Mouse (Mus musculus) G1E (cell line): ENCODE measurements at regions not wholly inside any gene's neighbourhood (a gene's known extent, or its start where the extent isn't known, plus 50 kb on each side); places are given as distances from the start of the nearest gene placed in this dataset.

Source experiments
- ATAC-seq: 2 replicates; pipeline ENCODE4 v1.8.0; 2016; ENCODE audit warnings: mild to moderate bottlenecking; ENCODE audit not compliant: insufficient number of reproducible peaks, poor library complexity, low FRiP score, severe bottlenecking; ENCODE audit errors: extremely low read depth
- DNase-seq: peaks from one replicate; pipeline ENCODE4 v3.0.0; 2012; ENCODE audit warnings: low spot score
- H3K27me3 ChIP-seq: 2 replicates; pipeline ENCODE4 v1.6.1; 2012; ENCODE audit warnings: mild to moderate bottlenecking, low read length, inconsistent platforms; ENCODE audit not compliant: insufficient read depth
- H3K36me3 ChIP-seq: replicated peaks from 2 replicates; pipeline ENCODE3; 2012; ENCODE audit warnings: mild to moderate bottlenecking, inconsistent platforms
- H3K4me1 ChIP-seq: 2 replicates; pipeline ENCODE4 v1.6.1; 2012; ENCODE audit warnings: low read depth, low read length, inconsistent platforms, mixed read lengths; ENCODE audit not compliant: insufficient read depth
- H3K4me3 ChIP-seq: 2 replicates; pipeline ENCODE4 v1.5.1; 2012; ENCODE audit warnings: low read depth, mild to moderate bottlenecking, inconsistent platforms, low read length, moderate library complexity, mixed read lengths
- H3K9me3 ChIP-seq: replicated peaks from 2 replicates; pipeline ENCODE4 v1.6.1; 2012; ENCODE audit warnings: inconsistent platforms
- GATA1 ChIP-seq: IDR thresholded peaks from 2 replicates; pipeline ENCODE4 v1.6.1; 2012; ENCODE audit warnings: borderline replicate concordance, low read length, inconsistent platforms, mixed read lengths
- GATA2 ChIP-seq: IDR thresholded peaks from 2 replicates; pipeline ENCODE4 v1.6.1; 2012; ENCODE audit warnings: low read depth, low read length, inconsistent platforms, borderline replicate concordance

DNA sequence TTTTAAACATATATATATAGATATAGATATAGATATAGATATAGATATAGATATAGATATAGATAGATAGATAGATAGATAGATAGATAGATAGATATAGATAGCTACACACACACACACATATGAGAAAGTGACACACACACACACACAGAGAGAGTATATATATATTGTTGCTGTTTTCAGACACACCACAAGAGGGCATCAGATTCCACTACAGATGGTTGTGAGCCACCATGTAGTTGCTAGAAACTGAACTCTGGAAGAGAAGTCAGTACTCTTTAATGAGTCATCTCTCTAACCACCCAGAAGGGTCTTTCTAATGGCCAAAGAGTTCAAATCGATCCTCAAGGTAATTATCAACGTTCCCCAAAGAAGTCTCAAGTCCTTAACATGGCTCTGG is 205.8 kb downstream of the Ttc8 start:
- Histone ChIP-seq H3K9me3 (peaks cover 4% of the 10 kb centered on the region), H3K4me3 (no peak overlapping the region), H3K36me3 (no peaks in the 10 kb centered on the region), H3K27me3 (no peaks in the 10 kb centered on the region), H3K4me1 (no peaks in the 10 kb centered on the region)
- TF ChIP-seq GATA1 (no peak), GATA2 (no peak)
- ATAC-seq: no peak
- no peak for DNase-seq
